Mouse (Mus musculus) erythroblast, embryonic 14.5 days (primary cell): ENCODE measurements around the gene Acat1.

Experiments used
- GATA1 ChIP-seq: IDR thresholded peaks from 2 replicates; pipeline ENCODE4 v1.6.1; 2012; ENCODE audit warnings: low read length, inconsistent platforms, mixed read lengths
- TAL1 ChIP-seq: IDR thresholded peaks from 3 replicates; pipeline ENCODE4 v1.6.1; 2012; ENCODE audit warnings: low read length, inconsistent platforms, mixed read lengths

DNA sequence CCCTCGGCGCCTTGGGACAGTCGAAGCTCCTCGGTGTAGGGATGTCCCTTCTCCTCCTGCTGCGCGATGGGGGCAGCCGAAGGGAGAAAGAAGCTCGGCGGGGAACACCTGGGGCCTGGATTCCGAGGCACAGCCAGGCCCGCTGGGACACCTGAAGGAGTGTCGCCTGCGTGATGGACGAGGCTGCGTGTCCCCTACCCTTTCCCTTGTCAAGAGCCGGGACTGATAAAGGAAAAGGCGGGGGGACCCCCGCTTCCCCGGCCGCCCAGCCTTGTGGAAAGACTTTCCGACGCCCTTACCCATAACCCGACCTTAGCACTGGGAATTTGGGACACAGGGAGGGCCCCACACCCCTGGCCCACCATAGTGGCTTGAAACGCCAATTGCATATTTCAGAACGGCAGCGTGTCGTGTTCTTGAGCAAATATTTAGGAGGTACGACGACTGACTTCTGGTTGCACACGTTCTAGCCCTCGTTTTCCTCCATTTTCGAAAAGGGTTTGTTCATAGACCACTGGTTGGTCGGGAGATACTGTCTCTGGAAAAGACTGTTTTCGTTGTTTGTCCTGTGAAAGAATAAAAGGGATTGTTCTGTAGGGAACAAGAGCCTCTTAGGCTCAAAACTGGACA, 72.7 kb downstream of the Acat1 start:
- TF ChIP-seq GATA1 (no peak), TAL1 (no peak)
